Mouse (Mus musculus) layer of hippocampus, adult 18-20 months (tissue): ENCODE data around the gene Tmem259. TPM values are rescaled to one million over a fixed set of nuclear protein-coding genes. Genes with fewer than 3 reads are reported as not detected.

Experiments
- DNase-seq, 2 experiments: peaks; one replicate each; pipeline ENCODE4 v3.0.0; 2022; ENCODE audit warnings: low spot score in 2 of 2
- total RNA-seq, 2 experiments: library from RNA; stranded (reverse); gene quantifications; 2 replicates each; pipeline ENCODE4 v1.2.3; 2021

The Tmem259 gene
- total RNA-seq, 2 experiments from 2014 or later = 118 to 123 TPM

DNA sequence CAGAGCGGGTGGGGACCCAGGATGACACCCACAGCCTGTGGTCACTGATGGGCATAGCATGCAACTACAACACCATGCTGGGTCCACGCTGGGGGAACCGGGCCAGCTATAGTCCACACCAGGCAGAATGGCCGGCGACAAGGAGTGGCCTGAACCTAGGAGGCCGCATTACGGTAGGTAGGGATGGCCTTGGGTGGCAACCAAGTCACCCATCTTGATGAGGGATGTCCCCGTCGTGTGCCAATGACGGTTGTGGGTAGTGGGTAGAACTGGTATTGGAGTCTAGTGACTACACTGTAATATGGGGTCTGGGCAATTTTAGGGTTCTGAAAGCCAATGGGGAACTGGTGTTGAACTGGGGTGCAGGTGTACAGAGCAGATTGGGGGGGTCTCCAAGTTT, 32.8 kb upstream of the Tmem259 start:
- no peak for DNase-seq

- no peak for DNase-seq
Observed at GRCm38 (mm10) chr10:80016511-80016910, 32.4 kb upstream of the Tmem259 start, which contains the start of gene Arhgap45. Arhgap45 (plus strand) TSS chr10:80016653.

- no peak for DNase-seq
Observed at GRCm38 (mm10) chr10:80015583-80015982, 31.5 kb upstream of the Tmem259 start.

GRCm38 (mm10) chr10:80014484-80015290, 30.6 kb upstream of the Tmem259 start:
- DNase-seq = no peak

GRCm38 (mm10) chr10:80013609-80014008, 29.5 kb upstream of the Tmem259 start:
- no peak for DNase-seq

GRCm38 (mm10) chr10:80011740-80012139, 27.6 kb upstream of the Tmem259 start:
- DNase-seq = no peak

DNA sequence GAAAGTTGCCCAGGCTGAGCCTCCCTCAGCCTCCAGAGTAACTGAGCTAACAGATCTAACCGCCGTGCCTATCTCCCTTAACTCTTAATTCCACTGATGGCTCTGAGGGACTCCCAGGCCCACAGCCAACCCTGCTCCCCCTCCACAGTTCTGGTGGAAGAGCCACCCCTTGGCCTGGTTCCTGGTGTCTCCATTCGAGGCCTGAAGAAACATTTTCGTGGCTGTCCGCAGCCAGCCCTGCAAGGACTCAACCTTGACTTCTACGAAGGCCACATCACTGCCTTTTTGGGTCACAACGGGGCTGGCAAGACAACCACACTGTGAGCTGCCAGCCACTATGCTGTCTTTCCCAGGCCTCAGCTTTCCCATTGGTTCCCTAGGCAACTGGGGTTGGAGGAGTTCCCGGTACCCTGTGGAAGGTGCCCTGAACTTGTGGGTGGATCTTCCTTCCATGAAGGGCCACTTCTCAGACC, 20.1 kb upstream of the Tmem259 start:
- DNase-seq = no peak

DNA sequence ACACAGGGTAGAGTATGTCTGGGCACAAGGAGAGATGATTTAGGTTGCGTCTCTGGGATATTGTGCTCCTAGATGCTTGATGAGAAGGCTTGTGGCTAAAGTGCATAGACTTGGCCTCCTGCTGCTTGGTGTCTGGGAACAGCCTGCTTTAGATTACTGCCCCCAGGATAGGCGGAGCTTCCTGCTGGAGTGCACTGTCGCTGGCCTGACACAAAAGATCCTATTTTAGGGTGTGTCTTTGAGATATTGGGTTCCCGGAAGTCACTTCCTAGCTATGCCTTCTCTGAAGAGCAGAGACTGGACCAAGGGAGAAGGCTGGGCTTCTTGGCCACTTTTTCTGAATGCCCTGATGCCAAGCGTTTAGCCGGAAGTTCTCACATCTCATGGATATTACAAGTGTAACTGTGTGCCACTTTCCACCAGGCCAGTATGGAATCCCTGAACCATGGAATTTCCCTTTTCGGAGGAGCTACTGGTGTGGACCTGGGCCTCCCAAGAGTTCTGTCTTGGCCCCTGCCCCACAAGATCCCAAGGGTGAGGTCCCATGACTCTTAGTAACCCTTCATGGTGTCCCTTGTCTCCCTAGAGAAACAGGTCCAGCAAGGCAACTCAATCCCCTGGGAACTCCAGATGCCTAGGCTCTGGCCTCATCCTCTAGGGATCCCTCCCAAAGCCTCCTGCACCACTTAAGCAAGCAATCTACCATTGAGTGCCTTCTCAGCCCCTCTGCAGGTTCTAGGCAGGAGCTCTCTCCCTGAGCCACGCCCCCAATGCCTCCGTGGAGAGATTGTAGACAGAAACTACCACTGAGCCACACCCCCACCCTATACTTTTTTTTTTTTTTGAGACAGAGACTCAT, 19.5 kb upstream of the Tmem259 start:
- no peak for DNase-seq

GRCm38 (mm10) chr10:80002829-80003228, 18.7 kb upstream of the Tmem259 start:
- DNase-seq = no peak

GRCm38 (mm10) chr10:80001945-80002344, 17.8 kb upstream of the Tmem259 start:
- no peak for DNase-seq

DNA sequence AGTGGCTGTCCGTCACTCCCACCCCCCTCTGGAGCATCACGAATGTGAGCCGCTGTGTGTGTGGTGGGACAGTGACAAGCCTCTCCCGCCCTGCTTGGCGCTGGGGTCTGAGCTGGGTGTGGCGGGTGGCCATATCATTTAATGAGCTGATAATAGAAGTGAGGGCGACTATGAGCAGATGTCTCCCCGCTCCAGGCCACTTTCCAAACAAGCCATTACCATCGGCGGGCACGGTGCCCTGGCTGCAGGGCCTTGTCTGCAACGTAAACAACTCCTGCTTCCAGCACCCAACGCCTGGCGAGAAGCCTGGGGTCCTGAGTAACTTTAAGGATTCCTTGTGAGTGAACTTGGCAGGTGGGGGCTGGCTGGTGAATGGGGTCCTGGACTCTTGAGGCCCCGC, 13.7 kb upstream of the Tmem259 start:
- no peak for DNase-seq

- DNase-seq = peak; percentile 58 to 75
Observed at GRCm38 (mm10) chr10:79997034-79997760, 13.1 kb upstream of the Tmem259 start.

GRCm38 (mm10) chr10:79996272-79997033, 12.3 kb upstream of the Tmem259 start, which contains the start of gene Abca7:
Abca7 (plus strand) TSS chr10:79996494.
- peak; percentile 92 to 97 for DNase-seq

GRCm38 (mm10) chr10:79995636-79996035, 11.5 kb upstream of the Tmem259 start:
- DNase-seq = no peak

- DNase-seq = no peak
Observed at GRCm38 (mm10) chr10:79994397-79995115, 10.4 kb upstream of the Tmem259 start.

GRCm38 (mm10) chr10:79991548-79991947, 7.4 kb upstream of the Tmem259 start:
- DNase-seq = no peak

- DNase-seq = no peak
Observed at GRCm38 (mm10) chr10:79991099-79991498, 7.0 kb upstream of the Tmem259 start.

GRCm38 (mm10) chr10:79989870-79990269, 5.7 kb upstream of the Tmem259 start:
- no peak for DNase-seq

- no peak for DNase-seq
Observed at GRCm38 (mm10) chr10:79989272-79989786, 5.2 kb upstream of the Tmem259 start.
